Mouse (Mus musculus): ENCODE data around the gene Nr2e1. TPM values are rescaled to one million over a fixed set of nuclear protein-coding genes. Genes with fewer than 3 reads are reported as not detected.

Gene Nr2e1
- total RNA-seq, 2 experiments from 2014 or later, result not detected

GRCm38 (mm10) chr10:42590261-42591184 is 7.1 kb upstream of the Nr2e1 start:
- intact Hi-C loops (cut with DNase I; ENCODE audit: low total_unique reads), result no loop called here
- no peak for DNase-seq

- DNase-seq, result no peak
- intact Hi-C loops (cut with DNase I; ENCODE audit: low total_unique reads), result no loop called here
Measured at GRCm38 (mm10) chr10:42589505-42589904, 6.1 kb upstream of the Nr2e1 start.

- DNase-seq, result no peak
- intact Hi-C loops (cut with DNase I; ENCODE audit: low total_unique reads), result no loop called here
Measured at GRCm38 (mm10) chr10:42587961-42588750, 4.7 kb upstream of the Nr2e1 start.

GRCm38 (mm10) chr10:42585596-42586305 is 2.3 kb upstream of the Nr2e1 start:
- intact Hi-C loops (cut with DNase I; ENCODE audit: low total_unique reads), result no loop called here
- no peak for DNase-seq

GRCm38 (mm10) chr10:42585156-42585555 is 1.7 kb upstream of the Nr2e1 start:
- intact Hi-C loops (cut with DNase I; ENCODE audit: low total_unique reads), result no loop called here
- no peak for DNase-seq

GRCm38 (mm10) chr10:42584436-42584983 is 1.1 kb upstream of the Nr2e1 start:
- intact Hi-C loops (cut with DNase I; ENCODE audit: low total_unique reads), result no loop called here

GRCm38 (mm10) chr10:42583902-42584435 is 537 bp upstream of the Nr2e1 start:
- intact Hi-C loops (cut with DNase I; ENCODE audit: low total_unique reads), result no loop called here
- DNase-seq, result no peak

More at GRCm38 (mm10) chr10:42584436-42584983, 1.1 kb upstream of the Nr2e1 start:
- DNase-seq, result no peak

- intact Hi-C loops (cut with DNase I; ENCODE audit: low total_unique reads), result no loop called here
- DNase-seq, result no peak
Measured at GRCm38 (mm10) chr10:42582566-42583110, 794 bp downstream of the Nr2e1 start.

GRCm38 (mm10) chr10:42581694-42582565 is 1.5 kb downstream of the Nr2e1 start:
- no peak for DNase-seq
- intact Hi-C loops (cut with DNase I; ENCODE audit: low total_unique reads), result no loop called here

GRCm38 (mm10) chr10:42580951-42581277 is 2.5 kb downstream of the Nr2e1 start:
- intact Hi-C loops (cut with DNase I; ENCODE audit: low total_unique reads), result no loop called here
- no peak for DNase-seq

GRCm38 (mm10) chr10:42580131-42580950 is 3.1 kb downstream of the Nr2e1 start:
- intact Hi-C loops (cut with DNase I; ENCODE audit: low total_unique reads), result no loop called here
- DNase-seq, result no peak

GRCm38 (mm10) chr10:42579475-42580130 is 3.8 kb downstream of the Nr2e1 start:
- intact Hi-C loops (cut with DNase I; ENCODE audit: low total_unique reads), result no loop called here
- DNase-seq, result no peak

- intact Hi-C loops (cut with DNase I; ENCODE audit: low total_unique reads), result no loop called here
- no peak for DNase-seq
Measured at GRCm38 (mm10) chr10:42578698-42579474, 4.5 kb downstream of the Nr2e1 start.

GRCm38 (mm10) chr10:42578281-42578675 is 5.2 kb downstream of the Nr2e1 start:
- intact Hi-C loops (cut with DNase I; ENCODE audit: low total_unique reads), result no loop called here
- DNase-seq, result no peak

- intact Hi-C loops (cut with DNase I; ENCODE audit: low total_unique reads), result no loop called here
Measured at GRCm38 (mm10) chr10:42577525-42578280, 5.7 kb downstream of the Nr2e1 start.

GRCm38 (mm10) chr10:42574639-42575038 is 8.8 kb downstream of the Nr2e1 start:
- DNase-seq, result no peak
- intact Hi-C loops (cut with DNase I; ENCODE audit: low total_unique reads), result no loop called here

More at GRCm38 (mm10) chr10:42577525-42578280, 5.7 kb downstream of the Nr2e1 start:
- no peak for DNase-seq

All from gastrocnemius, postnatal 14 days (tissue).